Mouse (Mus musculus) spleen, adult 2 months (tissue): Measurements from ENCODE around the gene Unc93b1.

Source experiments
- CTCF ChIP-seq: fragments of 200-500 bp; IDR thresholded peaks from 2 replicates; pipeline ENCODE4 v1.5.1; 2011; ENCODE audit warnings: mild to moderate bottlenecking, inconsistent platforms; ENCODE audit not compliant: insufficient read depth, insufficient read length, insufficient replicate concordance; ENCODE audit errors: extremely low read depth
- POLR2A ChIP-seq: fragments of 200-500 bp; IDR thresholded peaks from 2 replicates; pipeline ENCODE4 v1.6.1; 2011; ENCODE audit warnings: low read depth, low read length, inconsistent platforms

DNA sequence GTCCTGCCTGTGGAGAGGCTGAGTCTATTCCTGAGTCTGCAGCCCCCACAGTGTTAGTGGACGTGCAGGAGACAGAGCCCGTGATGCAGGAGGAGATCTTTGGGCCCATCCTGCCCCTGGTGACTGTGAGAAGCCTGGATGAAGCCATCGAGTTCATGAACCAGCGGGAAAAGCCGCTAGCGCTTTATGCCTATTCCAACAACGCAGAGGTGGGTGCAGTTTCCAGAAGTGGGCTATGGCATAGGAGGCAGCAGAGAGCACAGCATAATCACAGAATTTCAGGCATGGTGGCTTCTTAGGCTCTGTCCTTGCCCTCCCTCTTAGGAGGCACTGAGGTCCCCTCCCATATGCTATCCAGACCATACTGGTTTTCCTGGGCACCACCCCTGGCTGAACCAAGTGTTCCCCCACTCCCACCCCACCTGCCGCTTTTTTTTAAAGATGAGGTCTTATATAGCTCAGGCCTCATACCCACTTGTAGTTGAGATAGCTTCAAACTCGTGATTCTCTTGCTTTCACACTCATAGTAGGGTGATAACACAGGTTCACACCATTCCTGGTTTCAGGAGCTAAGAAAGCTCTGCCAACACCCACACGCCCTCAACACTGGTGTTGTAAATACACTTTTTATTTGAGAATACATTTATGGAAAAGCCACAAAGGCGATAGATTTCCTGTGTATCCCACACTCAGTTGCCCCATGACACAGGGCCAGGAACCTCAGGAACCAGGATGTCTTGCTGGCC is 31.5 kb downstream of the Unc93b1 start:
- TF ChIP-seq CTCF (no peak), POLR2A (no peak)
